Mouse (Mus musculus) gastrocnemius, postnatal 10 days (tissue): Measurements from ENCODE around the gene Ap1s2. TPM values are rescaled to one million over a fixed set of nuclear protein-coding genes. Genes with fewer than 3 reads are reported as not detected.

Source experiments
- DNase-seq: peaks from one replicate; pipeline ENCODE4 v3.0.0; 2021; ENCODE audit warnings: mixed read lengths
- total RNA-seq, 2 experiments: library from RNA; stranded (reverse); gene quantifications; 2 replicates each; pipeline ENCODE4 v1.2.3; 2021

The Ap1s2 gene
- total RNA-seq, 2 experiments from 2014 or later, result 23.0 to 26.0 TPM

- peak; percentile 80 for DNase-seq
Observed at GRCm38 (mm10) chrX:163958467-163958875, 49.7 kb downstream of the Ap1s2 start, which contains the start of gene Zrsr2. TSS of gene Zrsr2 (minus strand) at chrX:163958661.

- no peak for DNase-seq
Observed at GRCm38 (mm10) chrX:163981092-163981491, 72.3 kb downstream of the Ap1s2 start.

- DNase-seq, result no peak
Observed at GRCm38 (mm10) chrX:163981500-163981899, 72.7 kb downstream of the Ap1s2 start.

GRCm38 (mm10) chrX:163982129-163982528 lies 73.3 kb downstream of the Ap1s2 start:
- DNase-seq, result no peak

Other genes starting within 250 kb of the Ap1s2 start
- not detected for gene Rnf138rt1, start 147.7 kb upstream of the Ap1s2 start, total RNA-seq
- gene Zrsr2, start 49.6 kb downstream of the Ap1s2 start, total RNA-seq, result 10 to 100 TPM; 17.6 to 18.0 TPM
- gene Car5b, start 119.0 kb downstream of the Ap1s2 start, total RNA-seq, result 1 to 10 TPM; 1.4 to 1.7 TPM
- gene Siah1b, start 167.5 kb downstream of the Ap1s2 start, total RNA-seq, result 1 to 10 TPM; 4.6 to 6.1 TPM
- not detected for gene Cltrn, start 179.8 kb downstream of the Ap1s2 start, total RNA-seq
- gene Ace2, start 230.3 kb downstream of the Ap1s2 start, total RNA-seq, result under 1 TPM; 0.61 to 0.94 TPM